Mouse (Mus musculus): ENCODE measurements around the gene Odf4.
A peak's percentile ranks its signal among the peaks of the same experiment; 100 is the strongest.

The Odf4 gene

DNA sequence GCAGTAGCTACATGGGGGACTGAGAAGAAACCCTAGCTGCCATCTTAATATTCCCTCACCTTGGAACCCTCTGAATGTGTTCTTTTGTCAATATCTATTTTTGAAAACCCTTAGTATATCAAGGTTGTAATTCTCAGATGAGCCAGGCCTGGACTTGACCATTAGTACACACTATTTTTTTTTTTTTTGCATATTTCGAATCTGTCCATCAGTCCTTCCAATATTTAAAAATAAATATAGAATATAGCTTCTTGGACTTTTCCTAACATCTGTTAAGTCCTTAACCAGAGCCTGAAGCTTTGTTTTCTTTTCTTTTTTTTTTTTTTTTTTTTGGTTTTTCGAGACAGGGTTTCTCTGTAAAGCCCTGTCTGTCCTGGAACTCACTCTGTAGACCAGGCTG is 43.0 kb downstream of the Odf4 start:
- DNase-seq (ENCODE audit: low read depth, low spot score): no peak
- Histone ChIP-seq H3K27me3 (ENCODE audit: control insufficient read depth, insufficient read depth, low read length, poor library complexity, severe bottlenecking) (no peaks in the 10 kb centered on the region), H3K36me3 (ENCODE audit: control insufficient read depth, insufficient read depth, low read length, poor library complexity, severe bottlenecking) (no peaks in the 10 kb centered on the region)

- Histone ChIP-seq H3K36me3 (ENCODE audit: control insufficient read depth, insufficient read depth, low read length, poor library complexity, severe bottlenecking) (no peaks in the 10 kb centered on the region), H3K27me3 (ENCODE audit: control insufficient read depth, insufficient read depth, low read length, poor library complexity, severe bottlenecking) (no peaks in the 10 kb centered on the region)
- DNase-seq (ENCODE audit: low read depth, low spot score): no peak
Measured at GRCm38 (mm10) chr11:68882107-68882506, 44.8 kb downstream of the Odf4 start.

DNA sequence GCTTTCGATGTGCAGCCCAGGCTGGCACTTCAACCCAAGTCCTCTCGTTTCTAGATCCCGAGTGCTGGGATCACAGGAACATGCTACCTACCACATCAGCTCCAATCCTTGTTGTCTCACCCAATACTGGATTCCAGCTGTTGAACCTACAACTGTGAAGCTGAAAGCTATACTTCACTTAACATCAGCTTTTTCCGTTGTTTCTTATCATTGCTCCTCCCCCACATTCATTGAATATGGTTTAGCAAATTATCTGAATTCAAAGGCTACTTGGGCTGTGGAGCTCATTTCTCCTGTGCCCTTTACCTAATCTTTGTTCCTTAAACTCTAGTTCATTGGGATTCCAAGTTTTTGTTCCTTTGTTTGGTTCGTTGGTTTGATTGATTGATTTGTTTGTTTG is 48.1 kb downstream of the Odf4 start:
- Histone ChIP-seq H3K36me3 (ENCODE audit: control insufficient read depth, insufficient read depth, low read length, poor library complexity, severe bottlenecking) (no peaks in the 10 kb centered on the region), H3K27me3 (ENCODE audit: control insufficient read depth, insufficient read depth, low read length, poor library complexity, severe bottlenecking) (no peaks in the 10 kb centered on the region)
- DNase-seq (ENCODE audit: low read depth, low spot score): no peak

- no peaks in the 10 kb centered on the region for H3K27me3 ChIP-seq (ENCODE audit: control insufficient read depth, insufficient read depth, low read length, poor library complexity, severe bottlenecking)
- H3K36me3 ChIP-seq (ENCODE audit: control insufficient read depth, insufficient read depth, low read length, poor library complexity, severe bottlenecking): no peaks in the 10 kb centered on the region
- peak; percentile 82 for DNase-seq (ENCODE audit: low read depth, low spot score)
Measured at GRCm38 (mm10) chr11:68874841-68875240, 52.0 kb downstream of the Odf4 start.
